Mouse (Mus musculus): Measurements from ENCODE around the gene Rpf2.

DNA sequence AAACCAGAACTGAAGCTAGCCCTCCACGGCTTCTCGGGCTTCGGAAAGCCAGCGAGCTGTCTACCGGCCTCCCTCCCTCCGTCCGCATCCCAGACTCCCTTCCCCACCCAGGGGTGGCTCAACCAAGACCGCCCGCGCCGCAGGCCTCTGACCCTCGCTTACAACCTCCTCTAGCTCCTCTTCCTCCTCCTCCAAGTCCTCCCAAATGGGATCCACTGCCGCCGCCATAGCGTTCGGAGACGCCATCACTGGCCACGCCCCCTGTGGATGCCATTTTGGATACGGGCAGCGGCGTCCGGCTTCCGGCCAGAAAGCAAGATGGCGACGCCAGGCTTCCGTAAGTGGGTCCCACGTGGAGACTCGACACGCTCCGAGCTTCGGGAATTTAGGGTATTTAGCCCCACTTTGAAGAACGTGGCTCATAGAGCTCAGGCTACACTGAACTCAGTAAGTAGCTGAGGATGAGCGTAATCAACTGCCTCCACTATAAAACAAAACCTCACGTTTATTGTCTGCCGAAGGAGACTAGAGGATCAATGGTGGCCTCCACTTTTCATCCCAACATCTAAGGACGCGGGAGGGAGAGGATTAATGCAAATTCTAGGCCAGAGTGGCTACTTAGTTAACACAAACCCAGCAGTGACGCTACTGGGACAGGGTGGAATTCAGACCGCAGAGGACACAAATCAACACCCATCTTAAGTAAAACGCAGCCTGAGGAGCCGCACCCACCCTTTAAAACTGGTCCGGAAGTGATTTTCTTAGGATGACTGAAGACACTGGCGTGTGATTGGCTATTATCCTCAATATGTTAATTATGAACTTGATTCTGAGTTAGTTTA lies 10.8 kb upstream of the Rpf2 start, which contains the start of gene Gtf3c6:
- TF ChIP-seq CTCF (conservative IDR thresholded peaks at IDR 0.05; ENCODE audit: insufficient read depth, insufficient read length, low read depth, low read length) (no peak), POLR2A (IDR thresholded peaks at IDR 0.05; ENCODE audit: low read depth, low read length) (no peak)

All from kidney, adult 2 months (tissue).